ENCODE assay signal across 11 mouse cellular contexts in the genomic region with DNA sequence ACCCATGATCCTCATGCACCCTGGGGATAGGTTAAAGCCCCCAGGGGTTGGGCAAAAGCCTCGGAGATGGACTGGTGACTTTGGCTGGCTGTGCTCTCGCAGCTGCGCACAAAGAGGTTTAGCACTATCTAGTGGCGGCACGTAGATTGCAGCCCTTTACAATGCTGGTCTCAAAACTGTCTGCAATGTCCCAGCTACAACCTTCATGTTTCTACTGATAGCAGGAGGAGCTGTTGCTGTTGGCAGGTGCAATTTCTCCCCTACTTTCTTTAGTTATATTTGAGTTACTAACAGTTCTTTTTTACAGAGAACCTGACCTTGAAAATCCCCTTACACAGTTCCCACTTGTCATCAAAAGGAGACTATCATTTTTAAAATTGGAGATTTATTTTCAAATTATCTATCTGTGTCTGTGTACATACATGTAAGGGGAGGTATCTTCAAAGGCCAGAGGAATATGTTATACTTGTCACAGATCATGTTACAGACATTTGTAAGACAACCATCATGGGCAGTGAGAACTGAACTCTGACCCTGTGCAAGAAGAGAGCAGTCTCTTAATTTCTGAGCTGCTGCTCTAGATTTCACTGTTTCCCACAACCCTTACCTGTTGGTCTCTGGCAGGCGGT.
A peak's percentile ranks its signal among the peaks of the same experiment; 100 is the strongest.
DNase-seq lines count a peak whose midpoint lies in the region; ATAC-seq and TF ChIP-seq lines count a peak whose summit lies in the region.
"Had no signal": no experiment of that assay in that cellular context is flagged by ENCODE, and none has a peak within 500 bp of the region (broad histone marks: within the 10 kb centered on the region; RNA-seq: fewer than 3 reads in every experiment).

No protein-coding gene starts in this region.

- DNase-seq in gastrocnemius, adult 2 months, result no peak
- DNase-seq in gastrocnemius, postnatal 25 days, result no peak
- peak; percentile 64 for DNase-seq in brain, adult 2 months (ENCODE audit: low read depth, low spot score)
- peak; percentile 13 to 24 for DNase-seq in frontal cortex, postnatal 25 days (ENCODE audit: low spot score in 2 of 2)
- DNase-seq in layer of hippocampus, adult 18-20 months (ENCODE audit: low spot score in 2 of 2), result peak; percentile 13 to 64
- no peak for DNase-seq in gastrocnemius, adult 18-20 months (ENCODE audit: low spot score)
- DNase-seq in spleen, postnatal 14 days (ENCODE audit: low spot score in 2 of 2), result no peak

- H3K4me2 ChIP-seq in midbrain, embryonic 15.5 days, result 0 out of 2 replicates have a peak overlapping the region, but pooled peaks have one; percentile 11
- H3K4me2 ChIP-seq: embryonic facial prominence, embryonic 12.5 days; lung, embryonic 15.5 days had no signal

- WGBS in midbrain, embryonic 15.5 days, result 11% methylated on average over 6 of the region's 6 CpGs

- peak; percentile 94 for ATAC-seq in midbrain, embryonic 15.5 days (replicated peaks)

- H3K4me3 ChIP-seq in gastrocnemius, adult 2 months, result no peak overlapping the region
- H3K4me3 ChIP-seq in midbrain, embryonic 15.5 days, result no peak overlapping the region
- H3K4me3 ChIP-seq: embryonic facial prominence, embryonic 12.5 days; lung, embryonic 15.5 days had no signal

- no peaks in the 10 kb centered on the region for H3K4me1 ChIP-seq in midbrain, embryonic 15.5 days
- H3K4me1 ChIP-seq: embryonic facial prominence, embryonic 12.5 days; lung, embryonic 15.5 days had no signal

- H3K36me3 ChIP-seq in midbrain, embryonic 15.5 days (replicated peaks), result no peaks in the 10 kb centered on the region
- H3K36me3 ChIP-seq: embryonic facial prominence, embryonic 12.5 days; lung, embryonic 15.5 days had no signal

- intact Hi-C loops in gastrocnemius, adult 2 months (cut with DNase I), result no loop called here

- peak; percentile 33; the same call in 1 of the 2 replicates for TF ChIP-seq CTCF in gastrocnemius, adult 2 months (IDR thresholded peaks at IDR 0.05)

- H3K9ac ChIP-seq in midbrain, embryonic 15.5 days, result no peak overlapping the region
- H3K9ac ChIP-seq: embryonic facial prominence, embryonic 12.5 days; lung, embryonic 15.5 days had no signal

- no peaks in the 10 kb centered on the region for H3K27me3 ChIP-seq in midbrain, embryonic 15.5 days (replicated peaks)
- H3K27me3 ChIP-seq: CH12.LX; embryonic facial prominence, embryonic 12.5 days; lung, embryonic 15.5 days had no signal

- no peaks in the 10 kb centered on the region for H3K9me3 ChIP-seq in midbrain, embryonic 15.5 days
- H3K9me3 ChIP-seq: embryonic facial prominence, embryonic 12.5 days; lung, embryonic 15.5 days had no signal

- H3K27ac ChIP-seq in gastrocnemius, adult 2 months, result no peak overlapping the region
- no peak overlapping the region for H3K27ac ChIP-seq in midbrain, embryonic 15.5 days
- H3K27ac ChIP-seq: embryonic facial prominence, embryonic 12.5 days; lung, embryonic 15.5 days had no signal

Comparison
In these comparisons a context has a peak if more than half of its experiments do, and no peak if none do; other contexts are left out.
1. DNase-seq: peak in brain, adult 2 months (single experiment), frontal cortex, postnatal 25 days (2 of 2) and layer of hippocampus, adult 18-20 months (2 of 2); none in gastrocnemius, adult 2 months (single experiment), gastrocnemius, postnatal 25 days (single experiment), gastrocnemius, adult 18-20 months (single experiment) and spleen, postnatal 14 days (0 of 2).